Mouse (Mus musculus) lung, postnatal 10 days (tissue): Measurements from ENCODE around the gene Dock6.
A peak's percentile ranks its signal among the peaks of the same experiment; 100 is the strongest.
"Not testable (repeated sequence)": the region's sequence is repeated elsewhere in the genome, so short reads cannot be mapped to it uniquely, and the experiment has no call there.

ENCODE experiments used
- DNase-seq: peaks from one replicate; pipeline ENCODE4 v3.0.0; 2021

Dock6 gene

DNA sequence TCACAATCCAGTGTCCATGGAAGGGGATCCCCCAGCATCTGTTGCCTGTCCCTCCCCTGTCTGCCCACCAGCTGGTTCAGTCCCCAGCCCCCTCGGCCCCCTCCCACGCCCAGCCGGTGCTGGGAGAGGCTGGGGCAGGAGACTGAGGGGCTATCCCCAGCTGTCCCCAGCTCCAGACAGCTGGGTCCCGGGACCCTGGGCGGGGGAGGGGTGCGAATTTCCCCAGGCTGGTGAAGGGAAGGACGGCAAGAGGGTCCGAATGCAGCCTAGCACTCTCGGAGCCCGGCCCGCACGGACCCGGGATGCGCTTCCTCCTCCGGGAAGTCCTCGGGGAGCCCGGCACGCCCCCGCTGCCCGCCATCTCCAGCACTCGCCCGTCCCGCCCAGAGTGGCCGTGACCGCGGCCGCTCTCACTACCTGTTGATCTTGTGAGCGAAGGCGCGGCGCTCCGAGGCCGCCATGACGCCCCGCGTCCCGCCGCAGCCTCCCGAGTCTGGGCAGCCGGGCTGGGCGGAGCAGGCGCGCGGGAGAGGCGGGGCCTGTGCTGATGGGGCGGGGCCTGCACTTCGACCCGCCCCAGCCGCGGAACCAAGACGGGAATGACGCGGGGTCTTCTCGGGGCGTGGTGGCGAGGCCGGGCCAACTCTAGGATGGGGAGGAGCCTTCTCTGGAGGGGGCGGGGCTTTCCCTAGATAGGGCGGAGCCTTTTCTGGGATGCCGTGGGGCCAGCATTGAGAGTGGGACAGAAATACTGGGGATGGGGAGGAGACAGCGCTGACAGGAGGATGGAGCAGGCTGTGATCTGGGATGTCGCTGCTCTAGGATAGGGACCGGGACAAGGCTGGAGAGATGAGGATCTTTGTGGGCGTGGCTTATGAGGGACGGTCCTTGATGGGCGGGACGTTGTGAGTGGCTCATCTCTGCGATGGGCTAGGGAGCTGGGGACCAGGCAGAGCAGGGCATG, at the start of gene Dock6:
Dock6 (minus strand) TSS at position 508 of the 964 bp plus-strand sequence.
- peak; percentile 94 for DNase-seq

DNA sequence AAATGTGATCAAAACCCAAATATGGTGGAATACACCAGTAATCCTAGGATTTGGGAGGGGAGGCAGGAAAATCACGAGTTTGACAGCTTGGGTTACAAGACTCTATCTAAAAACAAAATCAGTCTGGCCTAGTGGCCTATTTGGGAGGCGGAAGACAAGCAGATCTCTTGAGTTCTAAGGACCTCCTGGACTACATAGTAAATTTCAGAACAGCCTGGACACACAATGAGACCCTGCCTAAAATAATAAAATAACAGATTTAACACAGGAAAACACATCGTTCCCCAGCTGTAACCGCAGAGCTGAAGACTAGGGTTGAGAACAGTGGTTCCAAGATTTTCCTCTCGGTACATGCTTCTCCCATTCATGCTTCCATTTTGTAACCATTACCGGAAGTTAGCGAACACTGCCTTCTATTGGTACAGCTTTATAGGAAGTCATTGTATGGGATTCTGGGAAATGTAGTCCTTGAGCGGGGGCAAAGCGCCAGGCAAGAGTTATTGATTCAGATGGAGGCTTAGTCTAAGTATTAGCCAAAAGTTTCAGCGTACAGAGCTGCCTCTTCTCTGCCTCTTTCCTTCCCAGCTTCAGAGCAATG, 48.9 kb upstream of the Dock6 start:
- peak; percentile 82 for DNase-seq

DNA sequence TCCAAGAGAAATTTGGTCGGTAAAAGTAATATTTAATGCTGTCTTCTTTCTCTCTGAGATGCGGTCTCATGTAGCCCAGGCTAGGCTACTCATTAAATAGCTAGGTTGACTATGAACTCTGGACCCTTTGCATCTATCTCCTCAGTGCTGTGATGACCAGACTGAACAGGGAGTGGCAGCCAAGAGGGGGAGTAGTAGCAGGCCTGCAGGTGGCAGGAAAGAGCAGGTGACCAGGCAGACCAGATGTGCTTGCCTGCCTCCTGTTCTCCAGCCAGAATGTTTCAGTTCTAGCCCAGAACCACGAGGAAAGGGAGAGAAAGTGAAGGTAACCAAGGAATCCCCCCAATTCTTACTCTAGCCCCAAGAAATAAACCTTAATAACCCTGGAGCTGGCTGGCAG, 36.8 kb upstream of the Dock6 start:
- no peak for DNase-seq

DNA sequence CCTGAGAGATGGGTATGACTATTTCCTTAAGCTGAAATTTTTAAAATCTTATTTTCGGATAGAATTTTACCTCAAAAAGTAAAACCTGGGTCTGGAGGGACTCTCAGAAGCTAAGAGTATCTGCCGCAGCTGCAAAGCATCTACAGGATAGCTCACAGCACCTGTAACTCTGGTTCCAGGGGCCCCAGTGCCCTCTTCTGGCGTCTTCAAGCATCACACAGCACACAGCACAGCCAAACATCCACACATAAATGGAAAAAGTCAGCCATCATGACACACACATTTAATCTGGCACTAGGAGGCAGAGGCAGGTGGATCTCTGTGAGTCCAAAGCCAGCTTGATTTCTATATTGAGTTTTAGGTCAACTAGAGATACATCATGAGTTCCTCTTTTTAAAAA, 24.2 kb upstream of the Dock6 start:
- no peak for DNase-seq

DNA sequence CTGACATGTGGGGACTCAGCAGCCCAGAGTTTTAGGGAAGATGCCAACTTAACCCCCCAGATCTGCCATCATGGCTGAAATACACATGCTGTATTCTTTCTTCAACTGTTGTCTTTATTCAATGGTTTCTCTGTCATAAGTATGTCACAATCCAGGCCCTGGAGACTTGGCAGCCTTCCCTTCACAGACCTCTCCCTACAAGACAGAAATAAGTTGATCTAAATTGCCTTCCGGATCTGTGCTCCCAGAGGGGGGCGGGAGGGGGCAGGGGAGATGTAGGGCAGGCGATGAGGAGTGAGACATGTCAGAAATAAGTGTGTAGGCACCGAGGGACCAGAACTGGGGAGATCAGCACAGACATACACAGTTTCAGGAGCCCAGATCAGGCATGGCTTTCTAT, 19.8 kb upstream of the Dock6 start:
- DNase-seq: no peak

DNA sequence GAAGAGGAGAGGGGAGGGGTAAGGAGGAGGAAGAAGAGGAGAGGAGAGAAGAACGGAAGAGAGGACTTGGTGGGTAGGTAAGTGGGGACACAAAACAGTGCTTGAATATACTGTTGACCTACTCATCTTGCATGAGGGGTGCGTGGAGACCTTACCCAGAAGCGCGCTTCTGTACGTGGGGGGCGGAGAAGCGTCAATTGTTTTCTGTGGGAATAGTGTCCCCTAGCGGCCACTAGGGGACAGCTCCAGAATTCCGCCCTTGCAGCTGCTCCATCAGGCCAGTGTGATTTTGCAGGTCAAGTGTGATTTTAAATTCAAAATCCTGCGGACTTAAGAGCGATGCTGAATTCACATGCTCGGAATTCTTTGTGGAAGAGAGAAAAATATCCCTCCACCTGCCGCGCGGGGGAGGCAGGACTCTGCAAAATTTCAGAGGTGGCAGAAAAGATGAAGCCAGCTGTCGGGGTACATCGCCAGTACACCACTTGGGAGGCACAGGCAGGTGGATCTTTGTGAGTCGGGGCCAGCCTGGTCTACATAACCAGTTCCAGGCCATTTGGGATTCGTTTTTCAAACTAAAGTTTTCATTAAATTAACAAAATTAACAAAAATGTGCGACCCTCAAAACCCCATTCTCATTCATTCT, 18.6 kb upstream of the Dock6 start:
- peak; percentile 75 for DNase-seq

DNA sequence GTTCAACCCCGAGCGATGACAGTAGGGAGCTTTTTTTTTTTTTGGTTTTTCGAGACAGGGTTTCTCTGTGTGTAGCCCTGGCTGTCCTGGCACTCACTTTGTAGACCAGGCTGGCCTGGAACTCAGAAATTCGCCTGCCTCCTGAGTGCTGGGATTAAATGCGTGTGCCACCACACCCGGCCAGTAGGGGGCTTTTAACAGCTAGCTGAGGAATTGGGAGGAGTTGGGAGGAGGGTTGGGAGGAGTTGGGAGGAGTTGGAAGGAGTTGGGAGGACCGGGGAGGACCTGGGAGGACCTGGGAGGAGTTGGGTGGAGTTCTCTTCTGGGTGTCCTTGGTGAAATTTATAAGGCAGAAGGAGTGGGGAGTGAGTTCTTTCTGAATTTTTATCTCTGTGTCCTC, 16.9 kb upstream of the Dock6 start:
- peak; percentile 89 for DNase-seq

DNA sequence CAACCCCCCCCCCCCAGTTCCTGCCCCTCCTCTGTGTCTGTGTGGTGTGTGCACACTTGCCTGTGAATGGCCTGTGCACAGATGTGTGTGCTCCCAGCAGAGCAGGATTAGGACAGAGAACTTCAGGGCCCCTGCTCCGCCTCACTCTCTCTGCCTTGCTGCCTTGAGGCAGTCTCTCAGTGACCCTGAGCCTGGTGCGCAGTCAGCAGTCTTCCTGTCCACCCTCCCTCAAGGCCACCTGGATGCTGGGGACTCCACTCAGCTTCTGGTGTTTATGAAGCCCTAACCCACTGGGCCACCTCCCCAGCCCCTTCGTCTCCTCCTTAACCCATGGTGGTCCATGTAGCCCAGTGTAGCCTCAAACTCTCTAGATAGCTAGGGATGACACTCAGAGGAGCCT, 15.3 kb upstream of the Dock6 start:
- no peak for DNase-seq

DNA sequence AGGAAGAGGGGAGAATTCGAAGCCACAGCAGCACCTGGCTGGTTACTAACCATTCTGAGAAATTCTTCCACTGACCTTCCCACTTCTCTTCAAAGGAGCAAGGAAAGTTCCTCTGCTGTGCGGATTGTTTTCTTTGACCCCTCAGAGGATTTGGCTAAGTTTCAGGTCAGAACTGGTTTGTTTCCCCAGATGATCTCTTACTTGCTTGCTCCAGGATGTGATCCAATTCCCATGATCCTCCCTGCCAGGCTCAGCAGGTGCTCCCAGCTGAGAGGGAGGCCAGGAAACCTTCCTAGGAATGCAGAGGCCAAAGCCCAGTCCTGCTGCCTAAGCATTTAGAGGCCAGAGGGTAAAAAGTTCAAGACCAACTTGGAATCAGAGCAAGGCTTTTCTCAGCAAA, 14.2 kb upstream of the Dock6 start:
- DNase-seq: peak; percentile 50

DNA sequence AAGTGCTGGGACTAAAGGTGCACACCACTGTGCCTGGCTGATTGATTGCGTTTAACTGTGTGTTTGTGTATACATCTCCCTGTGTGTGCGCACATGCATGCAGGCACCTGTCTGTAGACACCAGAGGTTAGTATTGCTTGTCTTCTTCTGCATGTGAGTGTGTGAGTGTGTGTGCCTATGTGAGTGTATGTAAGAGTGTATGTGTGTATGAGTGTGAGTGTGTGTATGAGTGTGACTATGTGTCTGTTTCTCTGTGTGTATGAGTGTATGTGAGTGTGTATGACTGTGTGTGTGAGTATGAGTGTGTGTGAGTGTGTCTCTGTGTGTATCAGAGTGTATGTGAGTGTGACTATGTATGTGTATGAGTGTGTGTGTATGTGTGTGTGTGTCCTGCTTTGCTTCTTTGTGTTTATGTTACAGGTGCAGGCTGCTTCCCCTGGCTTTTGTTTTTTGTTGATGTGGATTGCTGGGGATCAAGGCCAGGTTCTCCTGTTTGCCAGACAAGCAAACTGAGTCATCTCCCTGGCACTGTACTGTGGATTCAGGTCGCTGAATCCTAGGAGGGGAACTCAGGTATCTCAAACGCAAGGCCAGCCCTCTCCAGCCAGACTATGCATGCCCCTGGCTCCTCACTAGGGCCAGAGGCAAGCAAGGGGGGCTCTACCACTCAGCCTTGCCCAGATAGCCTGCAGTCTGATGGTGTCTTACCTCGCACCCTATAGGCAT, 13.4 kb upstream of the Dock6 start:
- DNase-seq: no peak

DNA sequence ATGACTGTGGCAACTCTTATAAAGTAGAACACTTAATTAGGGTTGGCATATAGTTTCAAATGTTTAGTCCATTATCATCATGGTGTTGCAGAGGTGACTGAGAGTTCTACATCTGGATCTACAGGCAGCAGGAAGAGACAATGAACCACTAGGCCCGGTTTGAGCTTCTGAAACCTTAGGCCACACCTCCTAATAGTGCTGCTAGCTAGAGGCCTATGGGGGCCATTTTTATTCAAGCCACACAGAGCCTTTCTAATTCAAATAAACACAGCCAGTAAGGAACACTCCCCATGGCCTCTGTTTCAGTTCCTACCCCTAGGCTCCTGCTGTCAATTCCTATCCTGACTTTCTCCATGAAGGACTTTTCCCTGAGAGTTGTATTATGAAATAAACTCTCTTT, 9.7 kb upstream of the Dock6 start:
- DNase-seq: no peak

DNA sequence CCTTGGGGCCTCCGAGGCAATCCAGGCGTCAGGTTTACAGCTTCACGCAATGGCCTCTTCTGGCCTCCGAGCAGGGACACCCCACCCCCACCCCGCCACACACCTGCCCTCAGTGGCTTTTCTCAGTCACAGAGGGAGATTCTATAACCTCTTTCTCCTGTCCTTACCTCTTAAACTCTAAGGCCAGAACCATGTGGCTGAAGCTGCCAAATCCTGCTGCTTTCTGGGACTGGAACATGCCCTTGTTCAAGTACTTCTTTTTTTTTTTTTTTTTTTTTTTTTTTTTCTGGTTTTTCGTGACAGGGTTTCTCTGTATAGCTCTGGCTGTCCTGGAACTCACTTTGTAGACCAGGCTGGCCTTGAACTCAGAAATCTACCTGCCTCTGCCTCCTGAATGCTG, 7.9 kb upstream of the Dock6 start:
- not testable (repeated sequence) for DNase-seq

DNA sequence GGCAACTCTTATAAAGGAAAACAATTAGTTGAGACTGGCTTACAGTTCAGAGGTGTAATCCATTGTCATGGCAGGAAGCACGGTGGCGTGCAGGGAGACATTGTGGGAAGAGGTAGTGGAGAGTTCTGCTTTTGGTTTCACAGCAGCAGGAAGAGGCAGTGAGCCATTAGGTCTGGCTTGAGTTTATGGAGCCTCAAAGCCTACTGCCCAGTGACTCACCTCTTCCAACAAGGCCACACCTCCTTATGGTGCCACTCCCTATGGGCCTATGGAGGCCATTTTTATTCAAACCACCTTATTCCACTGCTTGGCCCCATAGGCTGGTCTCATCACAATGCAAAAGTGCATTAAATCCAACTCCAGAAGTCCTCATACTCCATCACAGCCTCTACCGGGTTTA, 7.2 kb upstream of the Dock6 start:
- no peak for DNase-seq

DNA sequence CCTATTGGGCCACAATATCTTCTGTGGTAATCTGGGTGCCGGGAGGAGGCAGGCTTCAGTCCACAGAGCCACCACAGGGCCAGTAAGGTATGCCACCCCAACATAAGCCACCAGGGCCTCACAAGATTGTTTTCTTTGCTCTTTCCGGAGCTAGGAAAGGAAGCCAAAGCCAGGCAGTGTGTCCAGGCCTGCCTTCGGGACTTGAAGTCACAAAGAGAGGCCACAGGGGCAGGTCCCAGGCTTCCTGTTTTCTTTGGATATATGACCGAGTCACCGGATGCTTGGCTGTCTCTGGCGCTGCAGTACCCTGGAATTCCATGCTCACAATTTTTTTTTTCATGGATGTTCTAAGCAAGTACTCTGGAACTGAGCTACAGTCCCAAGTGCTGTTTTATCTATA, 5.6 kb upstream of the Dock6 start:
- DNase-seq: peak; percentile 83

DNA sequence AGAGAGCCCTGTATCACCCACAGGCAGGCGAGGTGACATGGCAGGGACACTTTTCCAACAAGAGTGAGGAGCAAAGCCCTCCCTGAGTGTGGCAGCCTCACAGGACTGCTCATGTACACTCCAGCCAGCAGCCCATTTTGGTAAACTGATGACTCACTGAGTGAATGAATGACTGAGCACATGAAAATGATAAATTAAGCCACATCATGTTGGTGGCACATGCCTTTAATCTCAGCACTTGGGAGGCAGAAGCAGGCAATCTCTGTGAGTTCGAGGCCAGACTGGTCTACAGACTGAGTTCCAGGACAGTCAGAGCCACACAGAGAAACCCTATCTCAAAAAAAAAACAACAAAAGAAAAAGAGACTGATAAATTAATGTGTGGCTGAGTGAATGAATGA, 5.1 kb upstream of the Dock6 start:
- DNase-seq: no peak

DNA sequence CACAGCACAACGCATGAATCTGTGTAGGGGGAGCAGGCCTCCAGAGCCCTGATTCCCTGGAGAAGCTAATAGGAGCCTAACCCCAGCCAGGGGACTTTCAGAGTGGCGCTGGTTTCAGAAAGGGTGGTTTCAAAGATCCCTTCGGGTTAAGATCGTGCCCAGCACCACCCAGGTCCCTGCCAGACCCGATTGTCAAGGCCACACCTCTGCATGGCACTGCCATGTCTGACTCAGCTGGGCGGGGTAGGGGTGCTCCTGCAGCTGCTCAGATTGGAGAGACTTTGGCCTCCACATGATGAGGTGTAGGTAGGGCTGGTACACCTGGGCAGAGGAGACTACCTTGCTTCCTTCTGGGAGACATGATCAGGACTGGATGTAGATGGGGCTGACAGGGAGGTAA, 2.5 kb upstream of the Dock6 start:
- no peak for DNase-seq

DNA sequence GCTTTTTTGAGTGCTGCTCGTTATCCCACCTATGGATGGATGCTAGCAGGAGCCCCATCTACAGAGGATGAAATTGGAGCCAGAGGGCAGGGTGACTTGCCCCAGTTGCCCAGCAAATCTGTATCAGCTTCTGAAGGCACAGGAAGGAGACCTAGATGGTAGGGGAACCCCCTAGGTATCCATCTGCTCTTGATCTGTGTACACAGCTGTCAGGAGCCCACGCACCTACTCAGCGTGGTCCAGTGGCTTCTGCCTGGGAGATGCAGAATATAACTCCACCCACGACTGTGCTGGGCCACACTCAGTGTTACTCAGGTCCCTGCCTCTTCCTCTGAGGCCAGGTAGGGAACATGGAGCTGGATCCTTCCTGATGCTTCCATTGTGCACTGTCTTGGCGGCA, 1.5 kb upstream of the Dock6 start:
- DNase-seq: no peak

DNA sequence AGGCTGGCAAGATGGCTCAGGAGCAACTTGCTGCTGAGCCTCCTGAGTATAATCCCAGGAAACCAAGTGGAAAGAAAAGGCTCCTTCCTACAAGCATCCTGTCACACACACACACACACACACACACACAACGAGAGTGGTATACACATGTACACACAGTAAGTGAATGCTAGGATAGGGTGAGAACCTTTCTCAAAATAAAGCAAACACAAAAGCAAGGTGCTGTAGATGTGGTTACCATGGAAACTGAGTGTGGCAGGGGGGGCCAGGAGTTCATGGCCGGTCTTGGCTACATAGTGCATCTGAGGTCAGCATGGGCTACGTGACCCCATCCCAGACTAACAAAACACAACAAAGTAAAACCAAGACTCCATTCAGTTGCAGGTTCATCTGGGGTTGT, 1.4 kb downstream of the Dock6 start:
- no peak for DNase-seq

DNA sequence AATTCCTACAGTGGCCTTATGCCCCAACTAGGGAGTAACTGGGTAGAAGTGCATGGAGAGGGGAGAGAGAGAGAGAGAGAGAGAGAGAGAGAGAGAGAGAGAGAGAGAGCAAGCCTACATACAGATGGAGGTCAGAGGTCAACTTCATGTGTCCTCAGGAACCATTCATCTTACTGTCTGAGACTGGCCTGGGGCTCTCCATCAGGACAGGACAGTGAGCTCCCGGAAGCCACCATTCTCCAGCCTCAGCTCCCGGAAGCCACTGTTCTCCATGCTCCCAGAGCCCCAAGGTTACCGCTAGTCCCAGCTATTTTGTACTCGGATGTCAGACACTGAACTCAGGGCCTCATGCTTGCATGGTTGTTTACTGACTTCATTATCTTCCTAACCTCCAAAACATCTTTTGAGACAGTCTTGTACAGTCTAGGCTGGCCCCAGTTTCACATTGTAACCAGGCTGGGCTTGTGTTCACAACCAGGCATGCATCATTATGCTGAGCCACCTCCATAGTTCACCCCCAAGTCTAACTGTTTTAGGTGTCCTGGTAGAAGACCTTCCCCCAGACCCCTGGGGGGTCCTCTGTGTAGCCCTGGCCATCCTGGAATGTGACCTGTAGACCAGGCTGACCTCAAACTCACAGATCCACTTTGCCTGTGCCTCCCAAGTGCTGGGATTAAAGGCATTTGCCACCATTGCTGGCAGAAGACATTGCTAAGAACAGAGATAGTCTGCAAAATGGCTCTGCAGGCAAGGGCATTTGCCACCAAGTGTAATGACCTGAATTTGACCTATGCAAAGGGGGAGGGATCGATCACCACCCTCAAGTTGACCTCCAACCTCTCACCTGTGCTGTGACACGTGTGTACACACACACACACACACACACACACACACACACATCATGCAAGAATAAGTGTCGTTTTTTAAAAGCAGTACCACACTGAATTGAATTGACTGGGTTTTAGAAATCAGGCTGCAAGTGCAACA, 2.5 kb downstream of the Dock6 start:
- DNase-seq: no peak

DNA sequence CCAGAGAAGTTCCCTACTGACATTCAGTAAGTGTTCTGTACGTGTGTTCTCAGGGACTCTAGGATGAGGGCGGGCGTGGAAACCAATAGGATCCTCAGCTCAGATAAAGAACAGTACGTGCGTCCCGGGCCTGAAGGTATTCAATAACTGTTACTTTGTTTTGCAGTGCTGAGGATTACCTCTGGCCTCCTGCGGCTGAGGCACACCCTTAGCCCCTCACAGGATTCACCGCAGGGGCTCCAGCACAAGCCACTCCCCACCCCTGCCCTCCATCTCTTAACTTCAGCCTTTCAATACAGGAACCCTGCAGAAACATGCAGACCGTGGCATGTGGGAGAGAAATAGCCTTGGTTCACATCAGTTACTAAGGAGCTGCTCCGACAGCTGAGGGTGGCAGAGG, 4.5 kb downstream of the Dock6 start:
- DNase-seq: no peak

DNA sequence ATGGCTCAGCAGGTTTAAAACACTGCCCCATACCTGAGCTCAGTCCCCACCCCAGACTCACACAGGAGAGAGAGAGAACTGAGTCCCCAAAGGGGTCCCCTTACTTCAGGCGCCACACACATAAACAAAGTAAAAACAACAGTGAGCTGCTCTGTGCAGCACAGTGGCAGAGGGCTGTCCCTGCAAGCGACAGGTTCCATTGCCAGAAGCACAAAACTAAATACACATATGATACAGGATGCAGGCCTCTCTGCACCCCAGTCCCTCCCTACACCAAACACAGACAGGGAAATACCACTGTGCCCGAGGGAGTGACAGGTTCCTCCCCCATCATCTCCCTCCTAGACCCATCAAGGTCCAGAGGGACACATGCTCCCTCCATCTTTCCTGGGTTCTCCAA, 5.0 kb downstream of the Dock6 start:
- DNase-seq: peak; percentile 62

DNA sequence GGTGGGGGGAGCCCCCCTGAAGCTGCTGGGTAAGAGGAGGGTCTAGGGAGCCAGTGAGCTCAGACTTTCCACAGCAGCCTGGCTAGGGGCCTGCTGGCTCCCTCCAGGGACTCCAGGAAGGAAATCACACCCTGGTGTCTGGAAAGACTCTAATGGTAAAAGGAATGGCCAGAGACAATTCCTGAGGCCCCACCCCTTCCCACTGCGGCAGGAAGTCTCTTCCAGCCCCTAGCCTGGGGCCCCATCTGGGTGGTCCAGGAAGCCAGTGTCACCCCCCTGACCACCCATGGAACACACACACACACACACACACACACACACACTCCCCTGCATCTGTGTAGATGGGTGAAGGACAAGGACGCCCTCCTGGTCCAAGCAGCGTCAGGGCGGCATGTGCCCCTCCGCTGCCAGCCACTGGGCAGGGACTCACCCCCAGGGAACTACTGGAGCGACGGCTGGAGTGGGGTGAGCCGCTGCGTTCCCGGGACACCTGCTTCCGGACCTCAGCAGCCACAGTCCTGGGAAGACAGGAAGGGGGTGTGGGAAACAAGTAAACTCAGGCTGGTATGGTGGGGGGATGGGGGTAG, 5.6 kb downstream of the Dock6 start:
- peak; percentile 94 for DNase-seq
